Mouse (Mus musculus) CH12.LX (cell line): Measurements from ENCODE around the gene Phactr1. TPM values are rescaled to one million over a fixed set of nuclear protein-coding genes. Genes with fewer than 3 reads are reported as not detected.

ENCODE experiments used
- DNase-seq: peaks from one replicate; pipeline ENCODE4 v3.0.0-alpha.2; 2013; ENCODE audit errors: extremely low read depth
- H3K27ac ChIP-seq: 2 replicates; pipeline ENCODE4 v1.5.1; 2012; ENCODE audit warnings: low read depth, mild to moderate bottlenecking, control low read depth, moderate library complexity; ENCODE audit not compliant: insufficient read depth
- H3K27me3 ChIP-seq: replicated peaks from 2 replicates; pipeline ENCODE3; 2012; ENCODE audit warnings: inconsistent platforms
- H3K36me3 ChIP-seq, 2 experiments: replicated peaks in 1 of 2; 2 replicates each; pipeline versions ENCODE3 to v1.6.1; 2012; ENCODE audit warnings: inconsistent platforms in 1 of 2, low read length in 1 of 2, mild to moderate bottlenecking in 1 of 2, mixed read lengths in 1 of 2, moderate library complexity in 1 of 2; ENCODE audit not compliant: control insufficient read depth in 1 of 2, insufficient read depth in 1 of 2
- H3K4me1 ChIP-seq, 2 experiments: 2 replicates each; pipeline ENCODE4 v1.6.1; 2012; ENCODE audit warnings: inconsistent platforms in 1 of 2, moderate library complexity in 1 of 2; ENCODE audit not compliant: insufficient read depth in 2 of 2, control insufficient read depth in 1 of 2
- H3K4me2 ChIP-seq: 2 replicates; pipeline ENCODE4 v1.6.1; 2012; ENCODE audit warnings: low read depth, mild to moderate bottlenecking, control low read depth; ENCODE audit not compliant: poor library complexity, insufficient read depth, severe bottlenecking
- H3K4me3 ChIP-seq, 3 experiments: fragments of 150-350 bp in 1 of 3; sonication (generic) in 1 of 3; replicated peaks in 1 of 3; 2 replicates each; pipeline versions ENCODE3 to v1.5.1; 2011 to 2012; ENCODE audit warnings: low read depth in 2 of 3, low read length in 2 of 3, mild to moderate bottlenecking in 2 of 3, moderate library complexity in 2 of 3, control low read depth in 1 of 3, improper control_type of control experiment in 1 of 3, inconsistent platforms in 1 of 3, mixed read lengths in 1 of 3; ENCODE audit not compliant: poor library complexity in 1 of 3
- H3K79me2 ChIP-seq: replicated peaks from 2 replicates; pipeline ENCODE4 v1.6.1; 2012; ENCODE audit warnings: mild to moderate bottlenecking, moderate library complexity; ENCODE audit not compliant: control insufficient read depth, poor library complexity, insufficient read depth, severe bottlenecking; ENCODE audit errors: extremely low read depth
- H3K9ac ChIP-seq: 2 replicates; pipeline ENCODE4 v1.6.1; 2012; ENCODE audit warnings: low read depth, mild to moderate bottlenecking, control low read depth, moderate library complexity; ENCODE audit not compliant: insufficient read depth
- H3K9me3 ChIP-seq: replicated peaks from 2 replicates; pipeline ENCODE3; 2012; ENCODE audit warnings: low read length, inconsistent platforms, mixed read lengths
- BHLHE40 ChIP-seq: IDR thresholded peaks from 2 replicates; pipeline ENCODE4 v1.6.1; 2011; ENCODE audit warnings: mild to moderate bottlenecking, low read depth, low read length, improper control_type of control experiment
- E2F4 ChIP-seq: IDR thresholded peaks from 2 replicates; pipeline ENCODE4 v1.6.1; 2011; ENCODE audit warnings: low read depth, low read length, improper control_type of control experiment; ENCODE audit not compliant: insufficient replicate concordance
- ELF1 ChIP-seq: IDR thresholded peaks from 2 replicates; pipeline ENCODE4 v1.6.1; 2014; ENCODE audit warnings: low read depth, mild to moderate bottlenecking, inconsistent platforms, low read length, improper control_type of control experiment
- GABPA ChIP-seq: IDR thresholded peaks from 2 replicates; pipeline ENCODE4 v1.6.1; 2012; ENCODE audit warnings: low read depth, low read length, improper control_type of control experiment, inconsistent platforms; ENCODE audit not compliant: insufficient replicate concordance
- IRF4 ChIP-seq: IDR thresholded peaks from 2 replicates; pipeline ENCODE4 v1.6.1; 2014; ENCODE audit warnings: low read depth, mild to moderate bottlenecking, inconsistent platforms, low read length, improper control_type of control experiment
- JUN ChIP-seq: IDR thresholded peaks from 2 replicates; pipeline ENCODE4 v1.6.1; 2011; ENCODE audit warnings: low read depth, mild to moderate bottlenecking, low read length, improper control_type of control experiment, moderate library complexity; ENCODE audit not compliant: insufficient read depth
- JUND ChIP-seq: conservative IDR thresholded peaks from 2 replicates; pipeline ENCODE4 v1.6.1; 2011; ENCODE audit warnings: low read depth, low read length, improper control_type of control experiment
- KAT2A ChIP-seq: IDR thresholded peaks from 2 replicates; pipeline ENCODE4 v1.6.1; 2012; ENCODE audit warnings: low read length, improper control_type of control experiment, inconsistent platforms; ENCODE audit not compliant: insufficient replicate concordance
- MAX ChIP-seq: IDR thresholded peaks from 2 replicates; pipeline ENCODE4 v1.6.1; 2011; ENCODE audit warnings: low read length, improper control_type of control experiment
- MAZ ChIP-seq: IDR thresholded peaks from 2 replicates; pipeline ENCODE4 v1.6.1; 2012; ENCODE audit warnings: low read depth, mild to moderate bottlenecking, inconsistent platforms, low read length, improper control_type of control experiment, moderate library complexity
- MYC ChIP-seq: IDR thresholded peaks from 2 replicates; pipeline ENCODE4 v1.6.1; 2011; ENCODE audit warnings: low read depth, mild to moderate bottlenecking, improper control_type of control experiment, low read length
- NELFE ChIP-seq: IDR thresholded peaks from 2 replicates; pipeline ENCODE4 v1.6.1; 2011; ENCODE audit warnings: low read depth, low read length, improper control_type of control experiment
- RAD21 ChIP-seq: IDR thresholded peaks from 2 replicates; pipeline ENCODE4 v1.6.1; 2011; ENCODE audit warnings: low read depth, mild to moderate bottlenecking, low read length, improper control_type of control experiment, moderate library complexity
- SMC3 ChIP-seq: IDR thresholded peaks from 2 replicates; pipeline ENCODE4 v1.6.1; 2011; ENCODE audit warnings: low read depth, low read length, improper control_type of control experiment
- TBP ChIP-seq: conservative IDR thresholded peaks from 2 replicates; pipeline ENCODE4 v1.6.1; 2011; ENCODE audit warnings: low read depth, low read length, improper control_type of control experiment
- ZC3H11A ChIP-seq: IDR thresholded peaks from 2 replicates; pipeline ENCODE4 v1.6.1; 2012; ENCODE audit warnings: low read depth, mild to moderate bottlenecking, inconsistent platforms, low read length, improper control_type of control experiment
- ZMIZ1 ChIP-seq: IDR thresholded peaks from 2 replicates; pipeline ENCODE4 v1.6.1; 2012; ENCODE audit warnings: low read depth, mild to moderate bottlenecking, inconsistent platforms, low read length, improper control_type of control experiment
- dilution Hi-C: fragments of 300-500 bp; cut with MboI; formaldehyde crosslinking; loops from 2 replicates; pipeline ENCODE4 v1.14.3; 2020; ENCODE audit warnings: low sequenced_read_pairs; ENCODE audit not compliant: extremely low pct_unique_long_range_greater_than_20kb, extremely low pct_ligation_motif_present
- in situ Hi-C: fragments of 300-500 bp; cut with MboI; formaldehyde crosslinking; loops from 3 replicates; pipeline ENCODE4 v1.14.3; 2019; ENCODE audit warnings: low sequenced_read_pairs, low pct_ligation_motif_present, low pct_unique_long_range_greater_than_20kb, mixed read lengths
- polyA plus RNA-seq: library from polyadenylated mRNA; unstranded; fragments of >175 nt; gene quantifications from 2 replicates; pipeline ENCODE4 v1.2.1, GENCODE M21; 2012; ENCODE audit warnings: low read depth; ENCODE audit not compliant: insufficient read length
- total RNA-seq, 2 experiments: library from RNA; depleted of rRNA; stranded (reverse); fragments of 300-350 nt in 1 of 2; fragments of >200 nt in 1 of 2; gene quantifications; 2 replicates each; pipeline ENCODE4 v1.2.3; 2012 to 2014

Gene Phactr1
- total and polyA plus RNA-seq, 3 experiments: 2.0 to 6.1 (median 3.1) TPM

- dilution Hi-C loops (no loop called here), in situ Hi-C loops (no loop called here)
Measured at GRCm38 (mm10) chr13:42905818-42906217, 225.4 kb downstream of the Phactr1 start.

GRCm38 (mm10) chr13:42906990-42907389, 226.6 kb downstream of the Phactr1 start:
- dilution Hi-C loops: no loop called here
- H3K9me3 ChIP-seq: no peaks in the 10 kb centered on the region
- no peaks in the 10 kb centered on the region for H3K36me3 ChIP-seq
- no peaks in the 10 kb centered on the region for H3K27me3 ChIP-seq
- no peak overlapping the region for H3K9ac ChIP-seq
- H3K27ac ChIP-seq: no peak overlapping the region
- peaks cover 0 to 19% of the 10 kb centered on the region in 2 experiments; a peak in 2 of 4 replicates for H3K4me1 ChIP-seq
- no peaks in the 10 kb centered on the region for H3K79me2 ChIP-seq
- H3K4me2 ChIP-seq: no peak overlapping the region
- TF ChIP-seq TBP (no peak), JUN (no peak), GABPA (no peak), NELFE (no peak), MAX (no peak), SMC3 (no peak), MYC (no peak), ZMIZ1 (no peak), RAD21 (no peak), MAZ (no peak)
- no peak overlapping the region for H3K4me3 ChIP-seq
- in situ Hi-C loops: no loop called here
- no peak for DNase-seq

More at GRCm38 (mm10) chr13:42905818-42906217, 225.4 kb downstream of the Phactr1 start:
- Histone ChIP-seq H3K36me3 (no peaks in the 10 kb centered on the region), H3K4me3 (no peak overlapping the region), H3K27me3 (no peaks in the 10 kb centered on the region), H3K4me1 (peaks cover 0 to 19% of the 10 kb centered on the region in 2 experiments; a peak in 2 of 4 replicates), H3K79me2 (no peaks in the 10 kb centered on the region), H3K9me3 (no peaks in the 10 kb centered on the region), H3K27ac (no peak overlapping the region), H3K4me2 (no peak overlapping the region), H3K9ac (no peak overlapping the region)
- TF ChIP-seq E2F4: no peak
- DNase-seq: peak; percentile 53

- Histone ChIP-seq H3K4me3 (no peak overlapping the region), H3K4me2 (no peak overlapping the region), H3K4me1 (peaks cover 0 to 7% of the 10 kb centered on the region in 2 experiments; a peak in 1 of 4 replicates), H3K79me2 (no peaks in the 10 kb centered on the region), H3K9ac (no peak overlapping the region), H3K36me3 (no peaks in the 10 kb centered on the region), H3K9me3 (no peaks in the 10 kb centered on the region), H3K27me3 (no peaks in the 10 kb centered on the region), H3K27ac (no peak overlapping the region)
- no peak for DNase-seq
- dilution Hi-C loops: no loop called here
- in situ Hi-C loops: no loop called here
- no peak for TF ChIP-seq KAT2A
- TF ChIP-seq MYC: no peak
- no peak for TF ChIP-seq ELF1
- 0 out of 2 replicates have a peak, but pooled peaks have one; percentile 13 for TF ChIP-seq BHLHE40
- no peak for TF ChIP-seq ZC3H11A
- TF ChIP-seq NELFE: no peak
- no peak for TF ChIP-seq JUND
- no peak for TF ChIP-seq IRF4
Measured at GRCm38 (mm10) chr13:42915081-42915480, 234.7 kb downstream of the Phactr1 start.
